Mouse (Mus musculus): ENCODE results near the gene Ntf5. TPM values are rescaled to one million over a fixed set of nuclear protein-coding genes. Genes with fewer than 3 reads are reported as not detected.

Gene Ntf5
- polyA plus RNA-seq, 2 experiments: 0.19 to 0.20 TPM

GRCm38 (mm10) chr7:45403532-45404261 lies 9.8 kb upstream of the Ntf5 start:
- Histone ChIP-seq H3K27ac (no peak overlapping the region), H3K4me2 (ENCODE audit: low read depth) (no peak overlapping the region), H3K4me1 (replicated peaks; ENCODE audit: control insufficient read depth in 2 of 2, insufficient read depth in 2 of 2, low read length in 1 of 2) (no peaks in the 10 kb centered on the region), H3K36me3 (replicated peaks; ENCODE audit: control insufficient read depth, insufficient read depth, low read depth) (no peaks in the 10 kb centered on the region), H3K4me3 (ENCODE audit: insufficient read depth in 1 of 2, low read depth in 2 of 2, low read length in 2 of 2) (no peak overlapping the region), H3K9me3 (ENCODE audit: control insufficient read depth, low read length) (no peaks in the 10 kb centered on the region), H3K9ac (replicated peaks) (no peak overlapping the region), H3K27me3 (ENCODE audit: control insufficient read depth, insufficient read depth, low read length) (peaks cover 37% of the 10 kb centered on the region)
- DNase-seq (ENCODE audit: low read depth in 3 of 3, low spot score in 3 of 3): peak; percentile 45 to 50 (median 47)
- WGBS (ENCODE audit: insufficient replicate concordance): 36% methylated on average over 6 of the region's 6 CpGs
- ATAC-seq (ENCODE audit: insufficient read depth): no peak
- TF ChIP-seq CTCF (IDR thresholded peaks at IDR 0.05; ENCODE audit: low read depth): peak; percentile 72
- no peak for TF ChIP-seq EP300 (IDR thresholded peaks at IDR 0.05; ENCODE audit: low read depth)

GRCm38 (mm10) chr7:45405091-45406075 lies 8.1 kb upstream of the Ntf5 start, which contains the start of gene Kcna7:
Gene Kcna7 (plus strand): TSS chr7:45405653.
- Histone ChIP-seq H3K9ac (replicated peaks) (no peak within 1 kb of the TSS), H3K27me3 (ENCODE audit: control insufficient read depth, insufficient read depth, low read length) (peaks cover 53% of the 10 kb centered on the region), H3K4me2 (ENCODE audit: low read depth) (peak within 1 kb of the TSS; percentile 41), H3K36me3 (replicated peaks; ENCODE audit: control insufficient read depth, insufficient read depth, low read depth) (no peaks in the 10 kb centered on the region), H3K27ac (no peak within 1 kb of the TSS), H3K4me3 (ENCODE audit: insufficient read depth in 1 of 2, low read depth in 2 of 2, low read length in 2 of 2) (peak within 1 kb of the TSS in 1 of 2 experiments; percentile 27; a peak in 2 of 4 replicates), H3K9me3 (ENCODE audit: control insufficient read depth, low read length) (no peaks in the 10 kb centered on the region), H3K4me1 (replicated peaks; ENCODE audit: control insufficient read depth in 2 of 2, insufficient read depth in 2 of 2, low read length in 1 of 2) (no peaks in the 10 kb centered on the region)
- TF ChIP-seq EP300 (IDR thresholded peaks at IDR 0.05; ENCODE audit: low read depth): no peak
- peak; percentile 96 for TF ChIP-seq CTCF (IDR thresholded peaks at IDR 0.05; ENCODE audit: low read depth)
- DNase-seq (ENCODE audit: low read depth in 3 of 3, low spot score in 3 of 3): no peak
- 10% methylated on average over 28 of the region's 28 CpGs for WGBS (ENCODE audit: insufficient replicate concordance)
- no peak for ATAC-seq (ENCODE audit: insufficient read depth)

GRCm38 (mm10) chr7:45406157-45407156 lies 7.0 kb upstream of the Ntf5 start:
- no peak for ATAC-seq (ENCODE audit: insufficient read depth)
- peaks cover 63% of the 10 kb centered on the region for H3K27me3 ChIP-seq (ENCODE audit: control insufficient read depth, insufficient read depth, low read length)
- DNase-seq (ENCODE audit: low read depth in 3 of 3, low spot score in 3 of 3): no peak
- TF ChIP-seq EP300 (IDR thresholded peaks at IDR 0.05; ENCODE audit: low read depth) (no peak), CTCF (IDR thresholded peaks at IDR 0.05; ENCODE audit: low read depth) (no peak)
- no peaks in the 10 kb centered on the region for H3K36me3 ChIP-seq (replicated peaks; ENCODE audit: control insufficient read depth, insufficient read depth, low read depth)
- H3K9ac ChIP-seq (replicated peaks): no peak overlapping the region
- peak overlapping the region; percentile 41 for H3K4me2 ChIP-seq (ENCODE audit: low read depth)
- 2% methylated on average over 113 of the region's 114 CpGs for WGBS (ENCODE audit: insufficient replicate concordance)
- H3K4me3 ChIP-seq (ENCODE audit: insufficient read depth in 1 of 2, low read depth in 2 of 2, low read length in 2 of 2): peak overlapping the region; percentile 10 to 27; a peak in 3 of 4 replicates
- H3K9me3 ChIP-seq (ENCODE audit: control insufficient read depth, low read length): no peaks in the 10 kb centered on the region
- H3K27ac ChIP-seq: no peak overlapping the region
- H3K4me1 ChIP-seq (replicated peaks; ENCODE audit: control insufficient read depth in 2 of 2, insufficient read depth in 2 of 2, low read length in 1 of 2): no peaks in the 10 kb centered on the region

GRCm38 (mm10) chr7:45407836-45408235 lies 5.7 kb upstream of the Ntf5 start:
- no peaks in the 10 kb centered on the region for H3K4me1 ChIP-seq (replicated peaks; ENCODE audit: control insufficient read depth in 2 of 2, insufficient read depth in 2 of 2, low read length in 1 of 2)
- peaks cover 74% of the 10 kb centered on the region for H3K27me3 ChIP-seq (ENCODE audit: control insufficient read depth, insufficient read depth, low read length)
- no peaks in the 10 kb centered on the region for H3K36me3 ChIP-seq (replicated peaks; ENCODE audit: control insufficient read depth, insufficient read depth, low read depth)
- no peak for TF ChIP-seq EP300 (IDR thresholded peaks at IDR 0.05; ENCODE audit: low read depth)
- TF ChIP-seq CTCF (IDR thresholded peaks at IDR 0.05; ENCODE audit: low read depth): no peak
- 63% methylated on average over 10 of the region's 10 CpGs for WGBS (ENCODE audit: insufficient replicate concordance)
- H3K4me2 ChIP-seq (ENCODE audit: low read depth): no peak overlapping the region
- no peak overlapping the region for H3K9ac ChIP-seq (replicated peaks)
- no peaks in the 10 kb centered on the region for H3K9me3 ChIP-seq (ENCODE audit: control insufficient read depth, low read length)
- H3K27ac ChIP-seq: no peak overlapping the region
- DNase-seq (ENCODE audit: low read depth in 3 of 3, low spot score in 3 of 3): no peak
- no peak for ATAC-seq (ENCODE audit: insufficient read depth)
- H3K4me3 ChIP-seq (ENCODE audit: insufficient read depth in 1 of 2, low read depth in 2 of 2, low read length in 2 of 2): no peak overlapping the region

Measured in liver, embryonic 14.5 days (tissue).